Mouse (Mus musculus) ES-E14 (cell line): Measurements from ENCODE around the gene Ahcyl2. TPM values are rescaled to one million over a fixed set of nuclear protein-coding genes. Genes with fewer than 3 reads are reported as not detected.

Experiments
- DNase-seq: peaks from one replicate; pipeline ENCODE4 v3.0.0-alpha.2; 2013; ENCODE audit warnings: low read depth, low spot score
- H3K27ac ChIP-seq: 2 replicates; pipeline ENCODE4 v1.5.1; 2012; ENCODE audit warnings: low read depth, mild to moderate bottlenecking, low read length, moderate library complexity, mixed read lengths; ENCODE audit not compliant: poor library complexity, insufficient read depth, severe bottlenecking
- H3K36me3 ChIP-seq: 2 replicates; pipeline ENCODE4 v1.6.1; 2012; ENCODE audit warnings: mild to moderate bottlenecking, low read length, moderate library complexity, mixed read lengths; ENCODE audit not compliant: control insufficient read depth, poor library complexity, insufficient read depth, severe bottlenecking
- H3K4me1 ChIP-seq, 2 experiments: fragments of 150-350 bp in 1 of 2; sonication (generic) in 1 of 2; 2 replicates each; pipeline ENCODE4 v1.6.1; 2012; ENCODE audit warnings: low read length in 2 of 2, mild to moderate bottlenecking in 1 of 2, mixed read lengths in 1 of 2; ENCODE audit not compliant: control insufficient read depth in 2 of 2, insufficient read depth in 2 of 2, poor library complexity in 1 of 2
- H3K4me3 ChIP-seq, 2 experiments: fragments of 150-350 bp in 1 of 2; sonication (generic) in 1 of 2; 2 replicates each; pipeline ENCODE4 v1.5.1; 2012; ENCODE audit warnings: low read length in 2 of 2, low read depth in 1 of 2, mild to moderate bottlenecking in 1 of 2, mixed read lengths in 1 of 2; ENCODE audit not compliant: insufficient read depth in 1 of 2, poor library complexity in 1 of 2, severe bottlenecking in 1 of 2
- H3K9ac ChIP-seq: 2 replicates; pipeline ENCODE4 v1.6.1; 2012; ENCODE audit warnings: low read depth, mild to moderate bottlenecking, low read length, mixed read lengths; ENCODE audit not compliant: poor library complexity, insufficient read depth, severe bottlenecking
- H3K9me3 ChIP-seq: fragments of 150-350 bp; sonication (generic); 2 replicates; pipeline ENCODE4 v1.6.1; 2012; ENCODE audit warnings: low read depth, mild to moderate bottlenecking, low read length; ENCODE audit not compliant: control insufficient read depth, insufficient read depth
- CHD2 ChIP-seq: IDR thresholded peaks from 2 replicates; pipeline ENCODE4 v1.6.1; 2014; ENCODE audit warnings: mild to moderate bottlenecking, low read depth, low read length, inconsistent platforms
- HCFC1 ChIP-seq: IDR thresholded peaks from 2 replicates; pipeline ENCODE4 v1.6.1; 2012; ENCODE audit warnings: low read length, inconsistent platforms, borderline replicate concordance; ENCODE audit not compliant: insufficient read depth
- MAFK ChIP-seq: IDR thresholded peaks from 2 replicates; pipeline ENCODE4 v1.6.1; 2014; ENCODE audit warnings: mild to moderate bottlenecking, low read depth, low read length, inconsistent platforms; ENCODE audit not compliant: insufficient read depth
- ZC3H11A ChIP-seq: IDR thresholded peaks from 2 replicates; pipeline ENCODE4 v1.6.1; 2012; ENCODE audit warnings: low read depth, mild to moderate bottlenecking, inconsistent platforms, low read length, borderline replicate concordance
- ZNF384 ChIP-seq: IDR thresholded peaks from 2 replicates; pipeline ENCODE4 v1.6.1; 2012; ENCODE audit warnings: low read depth, low read length, inconsistent platforms
- in situ Hi-C, 2 experiments: fragments of 600-800 bp; cut with MboI; formaldehyde crosslinking; loops; one replicate each; pipeline ENCODE4 v1.15.1; 2025; ENCODE audit warnings: low sequenced_read_pairs in 2 of 2, inconsistent platforms in 1 of 2; ENCODE audit not compliant: unreplicated experiment in 2 of 2
- total RNA-seq: library from RNA; depleted of rRNA; stranded (reverse); fragments of 300-350 nt; gene quantifications from 2 replicates; pipeline ENCODE4 v1.2.3, GENCODE M21; 2012

Gene Ahcyl2
- total RNA-seq, 1 experiment: 17.5 TPM

DNA sequence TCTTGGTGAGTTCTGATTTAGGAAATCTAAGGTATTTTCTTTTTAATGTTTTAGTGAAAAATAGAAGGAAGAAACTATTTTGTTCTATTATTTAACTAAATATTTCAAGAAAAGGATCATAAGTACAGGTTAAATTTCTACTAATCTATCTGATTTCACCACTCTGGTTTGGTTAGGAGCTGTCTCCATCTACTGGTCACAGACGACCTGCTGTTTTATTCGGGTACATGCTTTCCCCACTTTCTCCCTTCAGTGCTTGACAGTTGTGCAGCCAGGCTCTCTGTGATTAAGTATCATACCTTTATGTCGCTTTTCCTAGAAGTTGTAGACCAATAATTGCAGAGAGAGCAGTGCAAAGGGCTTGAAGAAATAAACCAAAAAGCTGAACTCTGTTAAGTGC lies 51.5 kb downstream of the Ahcyl2 start:
- Histone ChIP-seq H3K9ac (no peak overlapping the region), H3K4me1 (0 out of 4 replicates have a peak, but pooled peaks cover 0 to 1% of the 10 kb centered on the region in 2 experiments), H3K9me3 (no peaks in the 10 kb centered on the region), H3K4me3 (no peak overlapping the region), H3K27ac (no peak overlapping the region), H3K36me3 (no peaks in the 10 kb centered on the region)
- in situ Hi-C loops: no loop called here
- DNase-seq: no peak
- TF ChIP-seq ZNF384 (no peak), HCFC1 (no peak), CHD2 (no peak), MAFK (no peak), ZC3H11A (no peak)

DNA sequence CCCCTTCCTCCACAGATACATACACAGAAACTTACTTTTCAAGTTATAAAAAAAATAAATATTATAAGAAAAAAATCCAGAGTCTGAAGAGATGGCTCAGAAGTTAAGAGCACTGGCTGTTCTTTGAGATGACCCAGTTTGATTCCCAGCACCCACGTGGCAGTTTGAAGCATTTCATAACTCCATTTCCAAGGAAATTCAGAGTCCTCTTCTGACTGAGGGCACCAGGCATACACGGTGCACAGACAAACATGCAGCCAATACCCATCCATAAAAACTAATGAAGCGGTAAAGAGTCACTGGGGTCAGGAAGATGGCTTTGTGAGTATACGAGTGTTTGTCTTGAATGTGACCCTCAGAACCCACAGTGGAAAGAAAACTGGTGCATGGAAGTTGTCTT lies 52.5 kb downstream of the Ahcyl2 start:
- H3K4me3 ChIP-seq: no peak overlapping the region
- H3K36me3 ChIP-seq: no peaks in the 10 kb centered on the region
- in situ Hi-C loops: no loop called here
- no peak overlapping the region for H3K27ac ChIP-seq
- H3K9me3 ChIP-seq: no peaks in the 10 kb centered on the region
- no peak overlapping the region for H3K9ac ChIP-seq
- H3K4me1 ChIP-seq: 0 out of 4 replicates have a peak, but pooled peaks cover 0 to 1% of the 10 kb centered on the region in 2 experiments
- TF ChIP-seq ZNF384 (no peak), CHD2 (no peak)
- no peak for DNase-seq

- H3K9ac ChIP-seq: no peak overlapping the region
- in situ Hi-C loops: no loop called here
- TF ChIP-seq CHD2 (no peak), ZC3H11A (no peak), ZNF384 (no peak), HCFC1 (no peak), MAFK (no peak)
- no peak overlapping the region for H3K27ac ChIP-seq
- H3K4me3 ChIP-seq: no peak overlapping the region
- 0 out of 4 replicates have a peak, but pooled peaks cover 0 to 1% of the 10 kb centered on the region in 2 experiments for H3K4me1 ChIP-seq
- H3K36me3 ChIP-seq: no peaks in the 10 kb centered on the region
- DNase-seq: no peak
- no peaks in the 10 kb centered on the region for H3K9me3 ChIP-seq
These were observed 53.1 kb downstream of the Ahcyl2 start for GRCm38 (mm10) chr6:29820926-29821325.

DNA sequence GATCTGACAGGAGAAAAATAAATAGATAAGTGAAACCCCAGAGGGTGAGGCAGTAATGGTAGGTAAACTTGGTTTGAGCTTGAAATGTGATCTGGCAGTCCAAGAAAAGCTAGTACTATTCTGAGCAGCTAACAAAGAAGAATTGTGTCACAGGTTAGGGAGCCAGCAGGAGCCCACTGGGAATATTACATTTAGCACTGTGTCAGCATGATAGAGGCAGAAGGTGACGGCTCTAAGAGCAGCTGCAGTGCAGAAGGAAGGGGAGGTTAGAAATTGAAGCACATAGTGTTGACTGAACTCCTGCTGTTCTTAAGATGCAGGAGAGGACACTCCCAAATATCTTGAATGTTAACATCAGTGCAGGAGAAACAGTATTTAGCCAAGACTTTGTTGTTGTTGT lies 54.0 kb downstream of the Ahcyl2 start:
- H3K9ac ChIP-seq: no peak overlapping the region
- H3K27ac ChIP-seq: no peak overlapping the region
- H3K9me3 ChIP-seq: no peaks in the 10 kb centered on the region
- in situ Hi-C loops: no loop called here
- H3K36me3 ChIP-seq: no peaks in the 10 kb centered on the region
- H3K4me1 ChIP-seq: 0 out of 4 replicates have a peak, but pooled peaks cover 0 to 1% of the 10 kb centered on the region in 2 experiments
- DNase-seq: no peak
- no peak overlapping the region for H3K4me3 ChIP-seq
- TF ChIP-seq CHD2 (no peak), ZC3H11A (no peak), MAFK (no peak), HCFC1 (no peak), ZNF384 (no peak)

GRCm38 (mm10) chr6:29825302-29825701 lies 57.5 kb downstream of the Ahcyl2 start:
- Histone ChIP-seq H3K9me3 (no peaks in the 10 kb centered on the region), H3K4me3 (no peak overlapping the region), H3K27ac (no peak overlapping the region), H3K36me3 (no peaks in the 10 kb centered on the region), H3K4me1 (no peaks in the 10 kb centered on the region), H3K9ac (no peak overlapping the region)
- in situ Hi-C loops: no loop called here
- DNase-seq: no peak
- no peak for TF ChIP-seq CHD2
- TF ChIP-seq HCFC1: no peak
- no peak for TF ChIP-seq MAFK
- no peak for TF ChIP-seq ZNF384
- TF ChIP-seq ZC3H11A: no peak
